Mouse (Mus musculus): ENCODE results near the gene Pik3r2. TPM values are rescaled to one million over a fixed set of nuclear protein-coding genes. Genes with fewer than 3 reads are reported as not detected.

Pik3r2 gene
- polyA plus RNA-seq, 1 experiment, result 130 TPM

GRCm38 (mm10) chr8:70820101-70820935 lies 43.8 kb upstream of the Pik3r2 start:
- Histone ChIP-seq H3K36me3 (ENCODE audit: control insufficient read depth, insufficient read depth) (peaks cover 3% of the 10 kb centered on the region), H3K79me2 (ENCODE audit: control insufficient read depth, insufficient read depth) (no peaks in the 10 kb centered on the region), H3K4me2 (ENCODE audit: low read depth) (no peak overlapping the region), H3K4me3 (no peak overlapping the region), H3K27me3 (ENCODE audit: control insufficient read depth, insufficient read depth, insufficient read length) (no peaks in the 10 kb centered on the region), H3ac (ENCODE audit: control insufficient read depth, insufficient read length) (no peak overlapping the region)
- TF ChIP-seq POLR2A (IDR thresholded peaks at IDR 0.05; ENCODE audit: insufficient read length, low read depth) (no peak), CEBPB (IDR thresholded peaks at IDR 0.05; ENCODE audit: insufficient read depth, poor library complexity, severe bottlenecking) (no peak), REST (IDR thresholded peaks at IDR 0.05; ENCODE audit: insufficient read depth, insufficient read length) (no peak), TCF3 (IDR thresholded peaks at IDR 0.05; ENCODE audit: insufficient read length, low read depth) (no peak), E2F4 (IDR thresholded peaks at IDR 0.05; ENCODE audit: insufficient read depth) (no peak), TCF12 (IDR thresholded peaks at IDR 0.05; ENCODE audit: insufficient read depth, poor library complexity, severe bottlenecking) (no peak), MAX (IDR thresholded peaks at IDR 0.05; ENCODE audit: low read depth) (no peak), POLR2AphosphoS2 (IDR thresholded peaks at IDR 0.05; ENCODE audit: insufficient read length, low read depth) (no peak), SRF (IDR thresholded peaks at IDR 0.05; ENCODE audit: control insufficient read depth, insufficient read length, low read depth) (no peak), MYOG (IDR thresholded peaks at IDR 0.05; ENCODE audit: control insufficient read depth in 1 of 3, insufficient read depth in 1 of 3, insufficient read length in 2 of 3, low read depth in 2 of 3) (no peak), USF1 (IDR thresholded peaks at IDR 0.05; ENCODE audit: low read depth) (no peak), MYOD1 (IDR thresholded peaks at IDR 0.05; ENCODE audit: control insufficient read depth in 1 of 3, insufficient read length in 2 of 3, low read depth in 2 of 3) (no peak)

- no peak overlapping the region for H3ac ChIP-seq (ENCODE audit: control insufficient read depth, insufficient read length)
- H3K36me3 ChIP-seq (ENCODE audit: control insufficient read depth, insufficient read depth), result peaks cover 3% of the 10 kb centered on the region
- H3K4me3 ChIP-seq, result peak overlapping the region; percentile 38
- H3K79me2 ChIP-seq (ENCODE audit: control insufficient read depth, insufficient read depth), result no peaks in the 10 kb centered on the region
- TF ChIP-seq POLR2A (IDR thresholded peaks at IDR 0.05; ENCODE audit: insufficient read length, low read depth) (peak; percentile 91), REST (IDR thresholded peaks at IDR 0.05; ENCODE audit: insufficient read depth, insufficient read length) (no peak), MYOD1 (IDR thresholded peaks at IDR 0.05; ENCODE audit: control insufficient read depth in 1 of 3, insufficient read length in 2 of 3, low read depth in 2 of 3) (peak in 1 of 3 experiments; percentile 11), MYOG (IDR thresholded peaks at IDR 0.05; ENCODE audit: control insufficient read depth in 1 of 3, insufficient read depth in 1 of 3, insufficient read length in 2 of 3, low read depth in 2 of 3) (peak in 1 of 3 experiments; percentile 4), USF1 (IDR thresholded peaks at IDR 0.05; ENCODE audit: low read depth) (no peak), POLR2AphosphoS2 (IDR thresholded peaks at IDR 0.05; ENCODE audit: insufficient read length, low read depth) (peak; percentile 89)
- H3K27me3 ChIP-seq (ENCODE audit: control insufficient read depth, insufficient read depth, insufficient read length), result no peaks in the 10 kb centered on the region
- H3K4me2 ChIP-seq (ENCODE audit: low read depth), result peak overlapping the region; percentile 96
Observed at GRCm38 (mm10) chr8:70816679-70817078, 40.2 kb upstream of the Pik3r2 start.

GRCm38 (mm10) chr8:70812885-70813284 lies 36.4 kb upstream of the Pik3r2 start:
- TF ChIP-seq SRF (IDR thresholded peaks at IDR 0.05; ENCODE audit: control insufficient read depth, insufficient read length, low read depth), result no peak
- TF ChIP-seq MAX (IDR thresholded peaks at IDR 0.05; ENCODE audit: low read depth), result no peak
- no peak for TF ChIP-seq REST (IDR thresholded peaks at IDR 0.05; ENCODE audit: insufficient read depth, insufficient read length)
- no peak for TF ChIP-seq MYOD1 (IDR thresholded peaks at IDR 0.05; ENCODE audit: control insufficient read depth in 1 of 3, insufficient read length in 2 of 3, low read depth in 2 of 3)
- TF ChIP-seq E2F4 (IDR thresholded peaks at IDR 0.05; ENCODE audit: insufficient read depth), result no peak
- TF ChIP-seq CEBPB (IDR thresholded peaks at IDR 0.05; ENCODE audit: insufficient read depth, poor library complexity, severe bottlenecking), result no peak
- TF ChIP-seq TCF12 (IDR thresholded peaks at IDR 0.05; ENCODE audit: insufficient read depth, poor library complexity, severe bottlenecking), result no peak
- TF ChIP-seq MYOG (IDR thresholded peaks at IDR 0.05; ENCODE audit: control insufficient read depth in 1 of 3, insufficient read depth in 1 of 3, insufficient read length in 2 of 3, low read depth in 2 of 3), result no peak
- no peak for TF ChIP-seq POLR2AphosphoS2 (IDR thresholded peaks at IDR 0.05; ENCODE audit: insufficient read length, low read depth)
- TF ChIP-seq USF1 (IDR thresholded peaks at IDR 0.05; ENCODE audit: low read depth), result no peak
- no peak for TF ChIP-seq POLR2A (IDR thresholded peaks at IDR 0.05; ENCODE audit: insufficient read length, low read depth)
- H3K36me3 ChIP-seq (ENCODE audit: control insufficient read depth, insufficient read depth), result no peaks in the 10 kb centered on the region
- no peaks in the 10 kb centered on the region for H3K79me2 ChIP-seq (ENCODE audit: control insufficient read depth, insufficient read depth)
- peak overlapping the region; percentile 2 for H3K4me3 ChIP-seq
- H3K4me2 ChIP-seq (ENCODE audit: low read depth), result peak overlapping the region; percentile 74
- no peak overlapping the region for H3ac ChIP-seq (ENCODE audit: control insufficient read depth, insufficient read length)
- H3K27me3 ChIP-seq (ENCODE audit: control insufficient read depth, insufficient read depth, insufficient read length), result no peaks in the 10 kb centered on the region

GRCm38 (mm10) chr8:70812055-70812454 lies 35.5 kb upstream of the Pik3r2 start:
- Histone ChIP-seq H3K4me2 (ENCODE audit: low read depth) (peak overlapping the region; percentile 74), H3ac (ENCODE audit: control insufficient read depth, insufficient read length) (no peak overlapping the region), H3K36me3 (ENCODE audit: control insufficient read depth, insufficient read depth) (no peaks in the 10 kb centered on the region), H3K4me3 (peak overlapping the region; percentile 2), H3K27me3 (ENCODE audit: control insufficient read depth, insufficient read depth, insufficient read length) (no peaks in the 10 kb centered on the region), H3K79me2 (ENCODE audit: control insufficient read depth, insufficient read depth) (no peaks in the 10 kb centered on the region)
- TF ChIP-seq CEBPB (IDR thresholded peaks at IDR 0.05; ENCODE audit: insufficient read depth, poor library complexity, severe bottlenecking) (no peak), MAX (IDR thresholded peaks at IDR 0.05; ENCODE audit: low read depth) (no peak), MYOD1 (IDR thresholded peaks at IDR 0.05; ENCODE audit: control insufficient read depth in 1 of 3, insufficient read length in 2 of 3, low read depth in 2 of 3) (no peak), SRF (IDR thresholded peaks at IDR 0.05; ENCODE audit: control insufficient read depth, insufficient read length, low read depth) (no peak), TCF3 (IDR thresholded peaks at IDR 0.05; ENCODE audit: insufficient read length, low read depth) (no peak), POLR2AphosphoS2 (IDR thresholded peaks at IDR 0.05; ENCODE audit: insufficient read length, low read depth) (no peak), TCF12 (IDR thresholded peaks at IDR 0.05; ENCODE audit: insufficient read depth, poor library complexity, severe bottlenecking) (no peak), REST (IDR thresholded peaks at IDR 0.05; ENCODE audit: insufficient read depth, insufficient read length) (no peak), MYOG (IDR thresholded peaks at IDR 0.05; ENCODE audit: control insufficient read depth in 1 of 3, insufficient read depth in 1 of 3, insufficient read length in 2 of 3, low read depth in 2 of 3) (no peak), E2F4 (IDR thresholded peaks at IDR 0.05; ENCODE audit: insufficient read depth) (no peak), USF1 (IDR thresholded peaks at IDR 0.05; ENCODE audit: low read depth) (no peak)
